Mouse (Mus musculus): ENCODE measurements around the gene Kcnh1. TPM values are rescaled to one million over a fixed set of nuclear protein-coding genes. Genes with fewer than 3 reads are reported as not detected.

The Kcnh1 gene
- polyA plus RNA-seq, 1 experiment from 2014 or later: 0.38 TPM

DNA sequence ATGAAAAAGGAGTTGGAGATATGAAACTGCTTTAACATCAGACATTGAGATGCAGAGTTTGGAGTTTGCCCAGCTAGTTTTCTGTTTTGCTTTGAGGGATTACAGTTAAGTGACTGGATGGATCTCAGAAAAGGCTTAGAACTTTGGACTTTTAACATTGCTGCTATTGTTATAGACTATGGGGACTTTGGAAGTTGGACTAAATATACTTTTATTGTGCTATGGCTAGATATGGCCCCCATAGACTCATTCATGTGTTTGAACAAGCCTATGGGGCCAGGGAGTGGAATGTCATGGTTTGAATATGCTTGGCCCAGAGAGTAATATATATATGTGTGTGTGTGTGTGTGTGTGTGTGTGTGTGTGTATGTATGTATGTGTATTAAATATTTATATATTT, 120.7 kb downstream of the Kcnh1 start:
- Histone ChIP-seq H3K4me3 (ENCODE audit: low read depth, low read length) (no peak overlapping the region), H3K9me3 (replicated peaks; ENCODE audit: control insufficient read depth, low read length) (no peaks in the 10 kb centered on the region), H3K27ac (replicated peaks; ENCODE audit: low read depth, low read length) (no peak overlapping the region), H3K4me2 (ENCODE audit: low read depth, low read length) (no peak overlapping the region), H3K9ac (replicated peaks; ENCODE audit: low read length) (no peak overlapping the region), H3K27me3 (ENCODE audit: control insufficient read depth, insufficient read depth, low read length) (no peaks in the 10 kb centered on the region), H3K4me1 (ENCODE audit: control insufficient read depth, insufficient read depth, low read length) (no peaks in the 10 kb centered on the region), H3K36me3 (replicated peaks; ENCODE audit: control insufficient read depth, insufficient read depth, low read depth, low read length) (no peaks in the 10 kb centered on the region)
- no peak for DNase-seq (ENCODE audit: low spot score)
- no peak for ATAC-seq (replicated peaks; ENCODE audit: insufficient number of reproducible peaks, low FRiP score, low TSS enrichment, low read depth)

DNA sequence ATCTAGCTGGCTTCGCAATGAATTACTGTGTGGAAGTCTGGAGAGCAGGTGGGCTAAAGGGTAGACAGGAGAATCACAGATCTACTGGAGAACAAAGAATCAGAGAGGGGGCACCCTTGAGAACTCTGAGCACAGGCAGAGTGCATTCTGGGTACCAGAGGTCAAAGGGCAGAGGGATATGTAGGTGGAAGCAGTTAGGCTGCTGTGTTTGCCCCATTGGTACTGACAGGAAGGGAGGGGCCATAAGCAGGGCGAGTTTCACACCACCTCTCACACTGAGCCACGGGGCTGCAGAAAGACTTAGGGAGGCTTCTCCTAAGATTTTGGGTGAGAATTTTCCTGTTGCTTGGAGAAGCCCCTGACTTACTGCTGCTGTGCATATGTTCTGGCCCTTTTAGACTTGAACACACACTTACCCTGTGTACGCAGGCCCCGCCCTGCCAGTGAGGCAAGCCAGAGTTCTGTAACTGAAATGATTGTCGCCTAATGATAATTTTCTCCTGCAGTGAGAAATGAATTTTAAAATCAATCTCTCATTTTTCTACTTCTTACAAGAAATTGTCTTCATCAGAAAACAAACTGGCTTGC, 121.4 kb downstream of the Kcnh1 start:
- ATAC-seq (replicated peaks; ENCODE audit: insufficient number of reproducible peaks, low FRiP score, low TSS enrichment, low read depth): no peak
- Histone ChIP-seq H3K27me3 (ENCODE audit: control insufficient read depth, insufficient read depth, low read length) (no peaks in the 10 kb centered on the region), H3K27ac (replicated peaks; ENCODE audit: low read depth, low read length) (no peak overlapping the region), H3K4me2 (ENCODE audit: low read depth, low read length) (no peak overlapping the region), H3K4me1 (ENCODE audit: control insufficient read depth, insufficient read depth, low read length) (no peaks in the 10 kb centered on the region), H3K9ac (replicated peaks; ENCODE audit: low read length) (no peak overlapping the region), H3K9me3 (replicated peaks; ENCODE audit: control insufficient read depth, low read length) (no peaks in the 10 kb centered on the region), H3K4me3 (ENCODE audit: low read depth, low read length) (no peak overlapping the region), H3K36me3 (replicated peaks; ENCODE audit: control insufficient read depth, insufficient read depth, low read depth, low read length) (no peaks in the 10 kb centered on the region)
- no peak for DNase-seq (ENCODE audit: low spot score)
- WGBS: 70% methylated on average over 6 of the region's 6 CpGs

DNA sequence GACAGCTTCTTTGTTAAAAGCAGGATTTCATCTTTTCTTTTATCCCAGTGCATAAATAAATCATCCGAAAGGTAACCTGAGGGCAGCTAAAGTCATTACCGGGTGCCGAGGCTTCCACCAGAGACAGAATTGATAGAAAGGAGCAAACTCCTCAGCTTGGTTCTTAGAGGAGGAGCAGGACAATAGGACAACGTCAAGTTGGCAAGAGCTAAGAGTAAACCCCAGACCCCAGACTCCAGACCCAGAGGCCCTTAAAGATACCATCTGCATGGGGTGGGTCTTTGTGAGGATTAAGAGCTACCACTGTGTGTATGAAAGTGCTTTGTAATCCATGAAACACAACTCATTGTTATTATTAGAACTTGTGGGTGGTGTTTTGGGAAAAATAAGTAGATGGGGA, 121.9 kb downstream of the Kcnh1 start:
- ATAC-seq (replicated peaks; ENCODE audit: insufficient number of reproducible peaks, low FRiP score, low TSS enrichment, low read depth): no peak
- H3K9ac ChIP-seq (replicated peaks; ENCODE audit: low read length): no peak overlapping the region
- H3K27me3 ChIP-seq (ENCODE audit: control insufficient read depth, insufficient read depth, low read length): no peaks in the 10 kb centered on the region
- no peaks in the 10 kb centered on the region for H3K36me3 ChIP-seq (replicated peaks; ENCODE audit: control insufficient read depth, insufficient read depth, low read depth, low read length)
- no peak for DNase-seq (ENCODE audit: low spot score)
- no peak overlapping the region for H3K4me3 ChIP-seq (ENCODE audit: low read depth, low read length)
- H3K27ac ChIP-seq (replicated peaks; ENCODE audit: low read depth, low read length): no peak overlapping the region
- 50% methylated on average over 4 of the region's 4 CpGs for WGBS
- no peak overlapping the region for H3K4me2 ChIP-seq (ENCODE audit: low read depth, low read length)
- H3K9me3 ChIP-seq (replicated peaks; ENCODE audit: control insufficient read depth, low read length): no peaks in the 10 kb centered on the region
- no peaks in the 10 kb centered on the region for H3K4me1 ChIP-seq (ENCODE audit: control insufficient read depth, insufficient read depth, low read length)

DNA sequence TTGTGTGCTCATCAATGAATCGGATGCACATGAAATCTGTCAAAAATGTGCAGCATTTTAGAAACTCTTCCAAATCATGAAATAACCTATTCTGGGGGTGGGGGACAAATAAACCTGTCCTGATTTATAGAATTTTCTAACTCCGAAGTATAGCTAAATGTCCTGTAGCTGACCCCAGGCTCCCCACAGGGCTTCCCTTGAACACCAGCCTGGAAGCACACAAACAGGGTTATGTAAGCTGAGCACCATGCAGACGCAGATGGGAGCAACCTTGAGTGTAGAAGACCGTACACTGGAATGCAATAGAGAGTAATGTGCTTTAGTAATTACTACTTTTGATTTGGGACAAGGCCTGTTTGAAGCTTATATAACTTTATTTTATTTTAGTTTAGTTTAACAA, 122.4 kb downstream of the Kcnh1 start:
- no peaks in the 10 kb centered on the region for H3K4me1 ChIP-seq (ENCODE audit: control insufficient read depth, insufficient read depth, low read length)
- DNase-seq (ENCODE audit: low spot score): no peak
- no peak overlapping the region for H3K4me3 ChIP-seq (ENCODE audit: low read depth, low read length)
- H3K9me3 ChIP-seq (replicated peaks; ENCODE audit: control insufficient read depth, low read length): no peaks in the 10 kb centered on the region
- no peak overlapping the region for H3K4me2 ChIP-seq (ENCODE audit: low read depth, low read length)
- H3K27me3 ChIP-seq (ENCODE audit: control insufficient read depth, insufficient read depth, low read length): no peaks in the 10 kb centered on the region
- ATAC-seq (replicated peaks; ENCODE audit: insufficient number of reproducible peaks, low FRiP score, low TSS enrichment, low read depth): no peak
- 61% methylated on average over 4 of the region's 4 CpGs for WGBS
- no peak overlapping the region for H3K9ac ChIP-seq (replicated peaks; ENCODE audit: low read length)
- H3K36me3 ChIP-seq (replicated peaks; ENCODE audit: control insufficient read depth, insufficient read depth, low read depth, low read length): no peaks in the 10 kb centered on the region
- H3K27ac ChIP-seq (replicated peaks; ENCODE audit: low read depth, low read length): no peak overlapping the region

DNA sequence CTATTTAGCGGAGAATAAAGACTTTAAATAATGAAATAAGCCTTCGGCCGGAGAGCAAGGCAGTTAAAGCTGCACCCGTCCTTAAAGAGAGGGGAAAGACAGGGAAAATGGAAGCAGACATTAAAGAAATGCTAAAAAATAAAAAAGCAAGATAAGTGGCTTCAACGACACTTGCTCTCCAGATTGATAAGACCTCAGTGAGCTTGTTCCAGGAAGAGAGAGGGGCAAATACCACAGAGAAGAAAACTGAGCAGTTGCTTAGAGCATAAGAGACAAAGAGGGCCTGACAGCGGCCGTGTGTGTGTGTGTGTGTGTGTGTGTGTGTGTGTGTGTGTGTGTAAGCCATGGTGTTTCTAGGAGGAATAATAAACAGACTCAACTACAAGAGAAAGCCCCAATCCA, 123.0 kb downstream of the Kcnh1 start:
- DNase-seq (ENCODE audit: low spot score) (no peak), ATAC-seq (replicated peaks; ENCODE audit: insufficient number of reproducible peaks, low FRiP score, low TSS enrichment, low read depth) (no peak)
- no peaks in the 10 kb centered on the region for H3K4me1 ChIP-seq (ENCODE audit: control insufficient read depth, insufficient read depth, low read length)
- no peak overlapping the region for H3K9ac ChIP-seq (replicated peaks; ENCODE audit: low read length)
- 60% methylated on average over 7 of the region's 7 CpGs for WGBS
- H3K4me3 ChIP-seq (ENCODE audit: low read depth, low read length): no peak overlapping the region
- H3K36me3 ChIP-seq (replicated peaks; ENCODE audit: control insufficient read depth, insufficient read depth, low read depth, low read length): no peaks in the 10 kb centered on the region
- no peaks in the 10 kb centered on the region for H3K9me3 ChIP-seq (replicated peaks; ENCODE audit: control insufficient read depth, low read length)
- H3K4me2 ChIP-seq (ENCODE audit: low read depth, low read length): no peak overlapping the region
- no peaks in the 10 kb centered on the region for H3K27me3 ChIP-seq (ENCODE audit: control insufficient read depth, insufficient read depth, low read length)
- H3K27ac ChIP-seq (replicated peaks; ENCODE audit: low read depth, low read length): no peak overlapping the region

DNA sequence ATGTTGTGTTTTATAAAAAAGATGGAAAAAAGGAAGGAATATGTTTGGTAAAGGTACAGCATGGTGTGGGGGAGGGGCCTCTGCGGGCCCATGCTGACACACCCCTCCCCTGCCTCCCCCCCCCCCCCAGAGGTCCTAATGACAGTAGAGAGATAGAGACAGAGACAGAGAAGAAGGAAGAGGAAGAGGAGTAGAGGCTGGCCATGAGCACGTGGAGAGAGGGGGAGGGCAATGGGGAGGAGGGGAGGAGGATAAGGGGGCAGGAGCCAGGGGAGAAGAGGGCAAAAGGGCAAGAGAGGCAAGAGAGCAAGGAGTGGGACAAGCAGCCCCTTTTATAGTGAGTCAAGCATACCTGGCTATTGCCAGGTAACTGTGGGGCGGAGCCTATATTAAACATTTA, 123.5 kb downstream of the Kcnh1 start:
- ATAC-seq (replicated peaks; ENCODE audit: insufficient number of reproducible peaks, low FRiP score, low TSS enrichment, low read depth) (no peak), DNase-seq (ENCODE audit: low spot score) (no peak)

DNA sequence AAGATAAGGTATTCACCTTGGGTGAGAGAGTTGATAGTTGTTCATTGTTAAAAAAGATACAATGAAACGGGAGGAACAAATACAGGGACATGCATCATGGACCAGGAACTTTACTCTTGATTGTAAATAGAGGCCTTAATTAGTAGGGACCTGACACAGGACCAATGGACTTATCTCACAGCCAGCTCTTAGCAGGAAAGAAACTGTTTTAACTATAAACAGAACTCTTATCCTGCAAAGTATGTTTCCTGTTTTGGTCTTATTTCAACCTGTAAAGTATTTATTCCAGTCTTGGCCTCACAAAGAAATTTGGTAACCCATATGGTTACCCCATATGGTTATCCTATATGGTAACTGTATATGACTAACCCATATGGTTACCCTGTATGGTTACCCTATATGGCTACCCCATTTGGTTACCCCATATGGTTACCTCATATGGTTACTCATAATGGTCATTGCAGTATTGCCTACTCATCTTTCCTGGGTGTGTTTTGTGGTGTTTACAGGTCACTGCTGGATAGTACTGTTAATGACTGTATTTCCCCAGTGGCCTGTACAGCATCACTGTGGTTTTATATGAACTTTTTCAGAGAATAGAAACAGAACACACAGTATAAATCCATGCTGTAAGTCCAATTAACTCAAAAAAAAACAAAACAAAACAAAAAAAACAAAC, 125.0 kb downstream of the Kcnh1 start:
- Histone ChIP-seq H3K27ac (replicated peaks; ENCODE audit: low read depth, low read length) (no peak overlapping the region), H3K9ac (replicated peaks; ENCODE audit: low read length) (no peak overlapping the region), H3K4me2 (ENCODE audit: low read depth, low read length) (no peak overlapping the region), H3K36me3 (replicated peaks; ENCODE audit: control insufficient read depth, insufficient read depth, low read depth, low read length) (no peaks in the 10 kb centered on the region), H3K4me3 (ENCODE audit: low read depth, low read length) (no peak overlapping the region), H3K9me3 (replicated peaks; ENCODE audit: control insufficient read depth, low read length) (no peaks in the 10 kb centered on the region), H3K27me3 (ENCODE audit: control insufficient read depth, insufficient read depth, low read length) (no peaks in the 10 kb centered on the region), H3K4me1 (ENCODE audit: control insufficient read depth, insufficient read depth, low read length) (no peaks in the 10 kb centered on the region)
- WGBS: 68% methylated on average over 1 of the region's 1 CpGs
- DNase-seq (ENCODE audit: low spot score) (no peak), ATAC-seq (replicated peaks; ENCODE audit: insufficient number of reproducible peaks, low FRiP score, low TSS enrichment, low read depth) (no peak)

More for the DNA sequence above, 123.5 kb downstream of the Kcnh1 start:
- no peak overlapping the region for H3K27ac ChIP-seq (replicated peaks; ENCODE audit: low read depth, low read length)
- no peak overlapping the region for H3K9ac ChIP-seq (replicated peaks; ENCODE audit: low read length)
- H3K9me3 ChIP-seq (replicated peaks; ENCODE audit: control insufficient read depth, low read length): no peaks in the 10 kb centered on the region
- H3K4me1 ChIP-seq (ENCODE audit: control insufficient read depth, insufficient read depth, low read length): no peaks in the 10 kb centered on the region
- no peak overlapping the region for H3K4me3 ChIP-seq (ENCODE audit: low read depth, low read length)
- no peak overlapping the region for H3K4me2 ChIP-seq (ENCODE audit: low read depth, low read length)
- H3K36me3 ChIP-seq (replicated peaks; ENCODE audit: control insufficient read depth, insufficient read depth, low read depth, low read length): no peaks in the 10 kb centered on the region
- WGBS: 56% methylated on average over 3 of the region's 3 CpGs
- H3K27me3 ChIP-seq (ENCODE audit: control insufficient read depth, insufficient read depth, low read length): no peaks in the 10 kb centered on the region

DNA sequence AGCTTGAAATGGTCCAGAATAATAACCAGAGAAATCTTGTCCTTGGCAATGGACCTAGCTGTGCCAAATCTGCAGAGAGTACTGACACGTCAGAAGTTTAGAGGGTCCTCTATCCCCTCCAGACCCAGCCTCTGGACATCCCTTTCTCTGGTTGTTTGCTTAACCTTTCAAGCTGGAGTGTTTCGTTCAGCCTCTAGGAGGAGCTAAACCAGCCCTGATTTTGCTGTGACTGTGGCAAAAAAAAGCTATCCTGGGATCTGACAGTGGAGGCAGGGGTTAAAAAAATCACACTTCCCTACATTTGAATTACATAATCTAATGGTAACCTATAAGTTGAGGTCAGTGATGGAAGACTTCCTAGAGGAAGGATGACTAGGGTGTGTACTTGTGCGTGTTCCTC, 133.6 kb downstream of the Kcnh1 start:
- Histone ChIP-seq H3K9me3 (replicated peaks; ENCODE audit: control insufficient read depth, low read length) (no peaks in the 10 kb centered on the region), H3K27ac (replicated peaks; ENCODE audit: low read depth, low read length) (no peak overlapping the region), H3K4me1 (ENCODE audit: control insufficient read depth, insufficient read depth, low read length) (no peaks in the 10 kb centered on the region), H3K9ac (replicated peaks; ENCODE audit: low read length) (no peak overlapping the region), H3K36me3 (replicated peaks; ENCODE audit: control insufficient read depth, insufficient read depth, low read depth, low read length) (no peaks in the 10 kb centered on the region), H3K27me3 (ENCODE audit: control insufficient read depth, insufficient read depth, low read length) (no peaks in the 10 kb centered on the region), H3K4me3 (ENCODE audit: low read depth, low read length) (no peak overlapping the region), H3K4me2 (ENCODE audit: low read depth, low read length) (no peak overlapping the region)
- 56% methylated on average over 3 of the region's 3 CpGs for WGBS
- DNase-seq (ENCODE audit: low spot score) (peak; percentile 28), ATAC-seq (replicated peaks; ENCODE audit: insufficient number of reproducible peaks, low FRiP score, low TSS enrichment, low read depth) (no peak)
